Mouse (Mus musculus): ENCODE results near the gene Akr1a1. TPM values are rescaled to one million over a fixed set of nuclear protein-coding genes. Genes with fewer than 3 reads are reported as not detected.

Akr1a1 gene
- total and polyA plus RNA-seq, 3 experiments = 373 to 533 (median 470) TPM

GRCm38 (mm10) chr4:116644326-116644725 lies 7.2 kb downstream of the Akr1a1 start:
- Histone ChIP-seq H3K4me3 (replicated peaks in 1 of 3; ENCODE audit: low read depth in 2 of 3, low read length in 2 of 3, poor library complexity in 1 of 3) (no peak overlapping the region), H3K27me3 (replicated peaks) (no peaks in the 10 kb centered on the region), H3K36me3 (replicated peaks in 1 of 2; ENCODE audit: control insufficient read depth in 1 of 2, insufficient read depth in 1 of 2, low read length in 1 of 2) (peaks cover 52 to 78% of the 10 kb centered on the region in 2 experiments), H3K27ac (ENCODE audit: insufficient read depth, low read depth) (no peak overlapping the region), H3K9ac (ENCODE audit: insufficient read depth, low read depth) (no peak overlapping the region), H3K4me1 (ENCODE audit: control insufficient read depth in 1 of 2, insufficient read depth in 2 of 2) (peaks cover 0 to 42% of the 10 kb centered on the region in 2 experiments; a peak in 2 of 4 replicates), H3K4me2 (ENCODE audit: insufficient read depth, low read depth, poor library complexity, severe bottlenecking) (no peak overlapping the region), H3K9me3 (replicated peaks; ENCODE audit: low read length) (no peaks in the 10 kb centered on the region), H3K79me2 (replicated peaks; ENCODE audit: control insufficient read depth, extremely low read depth, insufficient read depth, poor library complexity, severe bottlenecking) (peaks cover 64% of the 10 kb centered on the region)
- in situ Hi-C loops (cut with MboI; ENCODE audit: low pct_ligation_motif_present, low pct_unique_long_range_greater_than_20kb, low sequenced_read_pairs) = no loop called here
- dilution Hi-C loops (cut with MboI; ENCODE audit: extremely low pct_ligation_motif_present, extremely low pct_unique_long_range_greater_than_20kb, low sequenced_read_pairs) = no loop called here
- TF ChIP-seq JUN (IDR thresholded peaks at IDR 0.05; ENCODE audit: insufficient read depth, low read depth, low read length) (no peak), CTCF (conservative IDR thresholded peaks at IDR 0.05 in 1 of 2, IDR thresholded peaks at IDR 0.05 in 1 of 2; ENCODE audit: low read depth in 2 of 2, low read length in 2 of 2) (peak in 1 of 2 experiments; percentile 66; a peak in 2 of 4 replicates), RAD21 (IDR thresholded peaks at IDR 0.05; ENCODE audit: low read depth, low read length) (peak; percentile 54), SMC3 (IDR thresholded peaks at IDR 0.05; ENCODE audit: low read depth, low read length) (peak; percentile 35), IRF4 (IDR thresholded peaks at IDR 0.05; ENCODE audit: low read depth, low read length) (no peak)
- DNase-seq (ENCODE audit: extremely low read depth) = peak; percentile 46

DNA sequence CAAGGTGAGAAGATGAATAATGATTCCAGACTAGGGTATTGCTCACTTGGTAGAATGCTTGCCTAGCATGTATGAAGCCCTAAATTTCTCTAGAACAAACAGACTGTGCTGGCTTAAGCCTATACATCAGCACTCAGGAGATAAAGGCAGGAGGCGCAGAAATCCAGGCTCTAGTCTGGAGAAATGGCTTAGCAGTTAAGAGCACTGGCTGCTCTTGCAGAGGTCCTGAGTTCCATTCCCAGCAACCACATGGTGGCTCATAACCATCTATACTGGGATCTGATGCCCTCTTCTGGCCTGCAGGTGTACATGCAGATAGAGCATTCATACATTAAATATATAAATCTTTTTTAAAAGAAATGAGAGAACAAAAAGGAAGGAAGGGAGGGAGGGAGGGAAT lies 9.4 kb downstream of the Akr1a1 start:
- in situ Hi-C loops (cut with MboI; ENCODE audit: low pct_ligation_motif_present, low pct_unique_long_range_greater_than_20kb, low sequenced_read_pairs) = no loop called here
- no peaks in the 10 kb centered on the region for H3K9me3 ChIP-seq (replicated peaks; ENCODE audit: low read length)
- H3K9ac ChIP-seq (ENCODE audit: insufficient read depth, low read depth) = no peak overlapping the region
- H3K79me2 ChIP-seq (replicated peaks; ENCODE audit: control insufficient read depth, extremely low read depth, insufficient read depth, poor library complexity, severe bottlenecking) = peaks cover 42% of the 10 kb centered on the region
- H3K4me2 ChIP-seq (ENCODE audit: insufficient read depth, low read depth, poor library complexity, severe bottlenecking) = no peak overlapping the region
- dilution Hi-C loops (cut with MboI; ENCODE audit: extremely low pct_ligation_motif_present, extremely low pct_unique_long_range_greater_than_20kb, low sequenced_read_pairs) = no loop called here
- no peak overlapping the region for H3K27ac ChIP-seq (ENCODE audit: insufficient read depth, low read depth)
- TF ChIP-seq RCOR1 (conservative IDR thresholded peaks at IDR 0.05; ENCODE audit: low read depth, low read length) (no peak), GABPA (IDR thresholded peaks at IDR 0.05; ENCODE audit: insufficient replicate concordance, low read depth, low read length) (no peak), ZKSCAN1 (IDR thresholded peaks at IDR 0.05; ENCODE audit: borderline replicate concordance, low read depth, low read length) (no peak), ZMIZ1 (IDR thresholded peaks at IDR 0.05; ENCODE audit: low read depth, low read length) (no peak), CTCF (conservative IDR thresholded peaks at IDR 0.05 in 1 of 2, IDR thresholded peaks at IDR 0.05 in 1 of 2; ENCODE audit: low read depth in 2 of 2, low read length in 2 of 2) (peak in 1 of 2 experiments; percentile 35; a peak in 2 of 4 replicates)
- no peak for DNase-seq (ENCODE audit: extremely low read depth)
- peaks cover 0 to 21% of the 10 kb centered on the region in 2 experiments; a peak in 2 of 4 replicates for H3K4me1 ChIP-seq (ENCODE audit: control insufficient read depth in 1 of 2, insufficient read depth in 2 of 2)
- H3K4me3 ChIP-seq (replicated peaks in 1 of 3; ENCODE audit: low read depth in 2 of 3, low read length in 2 of 3, poor library complexity in 1 of 3) = no peak overlapping the region
- peaks cover 59 to 84% of the 10 kb centered on the region in 2 experiments for H3K36me3 ChIP-seq (replicated peaks in 1 of 2; ENCODE audit: control insufficient read depth in 1 of 2, insufficient read depth in 1 of 2, low read length in 1 of 2)
- no peaks in the 10 kb centered on the region for H3K27me3 ChIP-seq (replicated peaks)

DNA sequence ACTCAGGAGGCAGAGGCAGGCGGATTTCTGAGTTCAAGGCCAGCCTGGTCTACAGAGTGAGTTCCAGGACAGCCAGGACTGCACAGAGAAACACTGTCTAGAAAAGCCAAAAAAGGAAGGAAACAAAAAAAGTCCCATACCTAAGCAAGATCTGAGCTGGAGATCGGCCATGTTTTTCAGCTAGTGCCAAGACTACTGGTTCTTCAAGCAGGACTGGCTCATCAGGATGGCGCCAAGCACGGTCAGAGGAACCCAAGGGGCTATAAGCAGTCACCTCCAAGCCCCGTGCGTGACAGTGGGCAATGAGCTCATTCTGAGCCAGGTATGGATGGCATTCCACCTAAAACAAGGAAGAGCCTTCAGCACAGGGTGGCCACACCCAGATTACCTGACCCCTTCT lies 12.7 kb downstream of the Akr1a1 start:
- Histone ChIP-seq H3K9me3 (replicated peaks; ENCODE audit: low read length) (no peaks in the 10 kb centered on the region), H3K79me2 (replicated peaks; ENCODE audit: control insufficient read depth, extremely low read depth, insufficient read depth, poor library complexity, severe bottlenecking) (peaks cover 12% of the 10 kb centered on the region), H3K4me2 (ENCODE audit: insufficient read depth, low read depth, poor library complexity, severe bottlenecking) (no peak overlapping the region), H3K9ac (ENCODE audit: insufficient read depth, low read depth) (no peak overlapping the region), H3K4me3 (replicated peaks in 1 of 3; ENCODE audit: low read depth in 2 of 3, low read length in 2 of 3, poor library complexity in 1 of 3) (no peak overlapping the region), H3K4me1 (ENCODE audit: control insufficient read depth in 1 of 2, insufficient read depth in 2 of 2) (peaks cover 0 to 3% of the 10 kb centered on the region in 2 experiments; a peak in 1 of 4 replicates), H3K27me3 (replicated peaks) (no peaks in the 10 kb centered on the region), H3K27ac (ENCODE audit: insufficient read depth, low read depth) (no peak overlapping the region), H3K36me3 (replicated peaks in 1 of 2; ENCODE audit: control insufficient read depth in 1 of 2, insufficient read depth in 1 of 2, low read length in 1 of 2) (peaks cover 63 to 83% of the 10 kb centered on the region in 2 experiments)
- in situ Hi-C loops (cut with MboI; ENCODE audit: low pct_ligation_motif_present, low pct_unique_long_range_greater_than_20kb, low sequenced_read_pairs) = no loop called here
- dilution Hi-C loops (cut with MboI; ENCODE audit: extremely low pct_ligation_motif_present, extremely low pct_unique_long_range_greater_than_20kb, low sequenced_read_pairs) = no loop called here
- TF ChIP-seq MAX (IDR thresholded peaks at IDR 0.05; ENCODE audit: low read length) = no peak
- TF ChIP-seq SIN3A (IDR thresholded peaks at IDR 0.05; ENCODE audit: low read length) = no peak
- no peak for TF ChIP-seq POLR2A (IDR thresholded peaks at IDR 0.05; ENCODE audit: low read depth, low read length)
- TF ChIP-seq JUND (conservative IDR thresholded peaks at IDR 0.05; ENCODE audit: low read depth, low read length) = no peak
- DNase-seq (ENCODE audit: extremely low read depth) = no peak

Data from CH12.LX (cell line).